Mouse (Mus musculus): ENCODE data around the gene Atp5c1.

The Atp5c1 gene

DNA sequence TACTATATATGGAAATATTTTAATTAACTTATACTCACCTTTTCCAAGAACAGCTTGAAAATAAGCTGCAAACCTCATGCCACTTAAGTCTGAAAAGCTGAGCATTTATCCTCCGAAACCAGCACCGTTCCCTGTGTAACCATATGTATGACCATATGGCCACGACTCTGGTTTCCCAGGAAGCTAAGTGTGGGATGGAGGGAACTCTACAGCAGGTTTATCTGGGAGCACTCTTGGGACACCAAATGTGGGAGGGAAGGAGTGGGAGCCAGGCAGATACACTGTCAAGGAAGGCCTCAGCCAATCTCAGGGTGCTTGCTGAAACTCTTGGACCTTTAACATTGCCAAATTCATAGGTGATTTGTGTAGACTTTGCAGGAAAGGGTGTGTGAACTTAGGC lies 29.4 kb downstream of the Atp5c1 start:
- no peak for DNase-seq (ENCODE audit: low spot score)

DNA sequence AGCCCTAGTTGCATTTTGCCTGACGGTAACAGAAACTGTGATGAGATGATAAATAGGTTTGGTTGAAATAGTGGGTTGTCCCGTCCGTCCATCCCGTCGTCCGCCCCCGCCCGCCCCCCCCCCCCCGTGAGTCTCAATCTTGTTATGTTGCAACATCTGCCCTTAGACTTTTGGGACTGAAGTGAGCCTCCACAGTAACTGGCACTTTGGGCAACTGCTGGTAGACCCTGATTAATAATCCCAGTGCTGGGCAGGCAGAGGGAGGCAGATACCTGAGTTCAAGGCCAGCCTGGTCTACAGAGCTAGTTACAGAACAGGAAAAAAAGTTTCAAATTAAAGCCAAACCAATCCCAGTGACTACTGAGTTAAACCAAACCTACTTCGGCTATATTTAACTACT lies 30.9 kb downstream of the Atp5c1 start:
- DNase-seq (ENCODE audit: low spot score): no peak

DNA sequence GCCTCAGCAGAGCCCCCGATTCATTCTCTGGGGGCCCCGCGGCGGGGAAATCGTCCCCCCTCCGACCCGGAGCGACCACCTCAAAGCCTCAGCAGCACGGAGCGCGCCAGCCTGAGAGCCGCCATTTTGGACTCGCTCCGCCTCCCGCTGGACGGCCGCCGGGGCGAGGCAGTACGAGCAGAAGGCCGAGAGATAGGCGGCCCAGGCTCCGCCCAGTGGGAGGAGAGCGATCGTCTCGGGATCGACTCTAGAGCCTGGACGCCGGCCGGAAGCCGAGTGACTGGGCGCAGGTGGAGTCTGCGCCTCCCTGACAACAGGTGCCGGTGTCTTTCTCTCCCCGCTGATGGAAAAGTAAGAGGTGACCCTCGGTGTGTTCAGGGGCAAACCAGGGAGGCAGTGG lies 31.8 kb downstream of the Atp5c1 start, which contains the start of gene Taf3:
Gene Taf3 (minus strand): TSS at position 136 of the 400 bp plus-strand sequence.
- DNase-seq (ENCODE audit: low spot score): peak; percentile 87

DNA sequence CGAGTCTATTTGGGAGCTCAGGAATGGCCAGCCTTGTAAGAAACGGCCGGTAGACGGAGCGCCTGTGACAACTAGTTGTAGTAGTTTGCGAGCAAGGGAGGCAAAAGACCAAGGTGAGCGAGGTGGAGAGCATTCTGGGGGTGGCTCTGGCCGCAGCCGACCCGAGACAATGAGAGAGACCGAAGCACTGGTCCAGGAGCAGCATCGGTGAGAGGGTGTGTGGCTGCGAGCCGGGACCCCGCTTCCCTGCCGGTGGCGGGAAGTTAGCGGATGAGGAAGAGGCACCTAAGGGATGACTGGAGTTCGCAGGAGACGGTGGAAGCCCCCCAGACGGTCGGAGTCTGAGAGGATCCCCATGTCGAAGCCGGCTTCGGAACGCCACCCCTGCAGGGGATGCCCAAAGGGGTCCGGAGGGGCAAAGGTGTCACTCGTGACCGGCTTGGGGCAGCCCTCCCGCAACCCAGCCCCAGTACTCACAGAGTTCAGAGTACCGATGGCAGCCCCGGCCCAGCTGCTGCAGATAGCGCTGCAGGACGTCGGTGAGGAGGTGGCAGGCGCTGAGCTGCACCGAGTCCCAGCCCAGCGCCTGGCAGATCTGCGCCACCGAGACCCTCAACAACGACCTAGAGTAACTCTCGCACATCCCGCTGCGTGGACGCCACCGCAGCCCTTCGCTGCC lies 32.4 kb downstream of the Atp5c1 start:
- peak; percentile 25 for DNase-seq (ENCODE audit: low spot score)

DNA sequence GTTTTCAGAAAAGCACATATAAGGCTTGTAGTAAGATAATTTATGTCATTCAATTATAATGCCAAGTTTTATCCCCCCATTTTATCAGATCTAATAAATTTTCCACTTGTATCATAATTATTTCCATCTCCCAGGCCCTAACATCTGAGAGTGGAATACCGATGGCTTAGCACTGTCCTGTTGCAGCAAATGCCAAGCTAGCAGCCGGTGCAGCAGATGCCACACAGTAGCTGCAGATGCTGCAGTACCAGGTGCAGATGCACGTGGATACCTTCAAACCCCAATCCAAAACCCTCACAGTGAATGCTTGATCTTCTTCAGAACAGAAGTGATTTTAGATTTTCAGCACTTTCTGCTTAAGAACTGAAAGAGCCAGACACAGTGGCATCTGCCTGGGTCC lies 45.3 kb downstream of the Atp5c1 start:
- DNase-seq (ENCODE audit: low spot score): no peak

DNA sequence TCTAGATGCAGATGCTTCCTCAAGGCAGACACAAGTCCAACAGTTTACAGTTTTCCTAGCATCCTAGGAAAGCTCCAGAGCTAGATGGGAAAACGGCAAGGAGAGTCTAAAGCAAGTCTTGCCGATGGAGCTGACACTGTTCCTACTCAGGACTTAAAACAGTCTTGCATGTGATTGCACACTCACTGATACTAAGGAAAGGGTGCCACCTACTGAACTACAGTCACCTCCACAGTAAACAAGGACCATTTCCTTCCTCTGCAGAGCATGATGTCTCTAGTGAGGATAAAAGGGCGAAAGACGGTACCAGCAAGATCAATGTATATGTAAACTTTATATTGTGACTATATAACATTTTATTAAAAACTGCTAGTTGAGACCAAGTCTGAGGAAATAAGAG lies 46.6 kb downstream of the Atp5c1 start:
- DNase-seq (ENCODE audit: low spot score): no peak

DNA sequence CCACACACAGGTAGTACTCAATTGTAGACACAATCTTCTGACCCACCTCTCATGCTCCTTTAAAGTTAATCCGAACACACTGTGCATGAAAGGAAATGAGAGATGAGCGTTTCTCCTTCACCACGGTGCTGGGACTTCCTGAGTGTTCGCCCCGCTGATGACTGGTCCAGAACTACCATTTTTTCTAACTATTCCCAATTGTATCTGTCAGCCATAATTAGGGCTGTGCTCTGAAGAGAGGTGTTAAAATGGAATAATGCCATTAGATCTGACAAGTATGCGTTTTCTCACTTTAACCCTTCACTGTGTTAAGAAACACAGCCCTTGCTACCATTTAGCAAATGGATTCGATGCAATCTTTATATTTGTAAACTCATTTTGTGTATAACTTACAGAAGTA lies 50.6 kb downstream of the Atp5c1 start:
- no peak for DNase-seq (ENCODE audit: low spot score)

DNA sequence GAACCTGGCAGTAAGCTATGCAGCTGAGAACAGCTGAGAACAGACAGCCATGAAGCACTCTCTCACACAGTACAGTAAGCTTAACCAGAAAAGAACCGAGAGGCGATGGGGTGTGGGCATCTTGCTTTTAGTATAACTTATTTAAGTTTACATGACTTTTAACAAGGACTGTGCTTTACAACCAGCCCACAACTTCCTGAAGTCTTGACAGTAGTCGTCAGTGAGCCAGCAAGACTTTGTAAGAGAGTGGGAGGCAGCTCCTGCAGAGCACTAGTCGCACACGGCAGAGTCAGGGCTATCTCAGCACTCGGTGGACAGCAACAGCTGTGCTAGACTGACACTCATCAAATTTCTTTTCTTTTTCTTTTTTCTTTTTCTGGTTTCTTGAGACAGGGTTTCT lies 56.0 kb downstream of the Atp5c1 start:
- DNase-seq (ENCODE audit: low spot score): no peak

DNA sequence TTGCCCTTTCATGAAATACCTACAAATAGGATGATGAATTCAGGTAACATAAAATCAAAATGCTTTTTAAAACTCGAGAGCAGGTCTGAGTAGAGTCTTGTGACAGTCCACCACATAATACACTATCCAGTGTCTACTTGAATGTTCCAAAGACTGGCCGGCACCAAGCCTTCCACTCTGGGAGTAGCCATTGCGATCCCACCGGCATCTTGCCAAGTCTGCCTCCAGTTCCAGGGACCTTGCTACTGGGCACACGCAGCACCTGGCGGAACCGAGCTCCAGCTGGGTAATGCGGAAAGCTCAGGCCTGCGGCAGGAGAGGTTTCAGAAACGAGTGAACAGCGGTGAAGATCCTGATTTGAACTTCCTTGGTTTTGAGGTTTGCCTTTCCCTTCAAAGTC lies 59.0 kb downstream of the Atp5c1 start:
- no peak for DNase-seq (ENCODE audit: low spot score)

DNA sequence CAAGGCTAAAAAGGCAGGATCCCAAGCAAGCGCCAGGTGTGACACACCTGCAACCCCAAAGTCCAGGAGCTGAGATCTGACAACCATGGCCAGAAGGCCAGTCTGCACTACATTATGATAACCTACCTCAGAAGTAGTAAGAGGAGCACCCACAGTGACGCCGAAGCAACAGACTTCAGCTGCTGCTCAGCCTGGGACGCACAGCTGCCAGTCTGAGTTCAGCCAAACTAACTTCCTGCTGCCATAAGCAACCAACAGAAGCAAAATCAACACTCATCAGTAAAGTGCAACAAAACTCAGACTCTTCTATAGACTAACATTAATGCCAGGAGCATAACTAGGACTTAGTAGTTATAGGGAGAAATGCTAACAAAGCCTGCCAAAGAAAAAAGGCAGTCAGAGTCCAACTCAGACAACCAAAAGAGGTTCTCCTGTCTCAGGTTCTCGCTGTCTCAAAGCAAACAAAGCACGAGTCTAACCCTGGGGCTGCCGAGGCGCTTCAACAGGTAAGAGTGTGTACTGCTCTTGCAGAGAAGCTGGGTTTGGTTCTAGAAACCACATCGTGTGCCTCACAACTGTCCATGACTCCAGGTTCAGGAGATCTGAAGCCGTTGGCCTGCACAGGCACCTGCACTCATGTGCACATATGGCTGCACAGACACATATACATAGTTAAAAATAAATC lies 65.2 kb downstream of the Atp5c1 start:
- no peak for DNase-seq (ENCODE audit: low spot score)

DNA sequence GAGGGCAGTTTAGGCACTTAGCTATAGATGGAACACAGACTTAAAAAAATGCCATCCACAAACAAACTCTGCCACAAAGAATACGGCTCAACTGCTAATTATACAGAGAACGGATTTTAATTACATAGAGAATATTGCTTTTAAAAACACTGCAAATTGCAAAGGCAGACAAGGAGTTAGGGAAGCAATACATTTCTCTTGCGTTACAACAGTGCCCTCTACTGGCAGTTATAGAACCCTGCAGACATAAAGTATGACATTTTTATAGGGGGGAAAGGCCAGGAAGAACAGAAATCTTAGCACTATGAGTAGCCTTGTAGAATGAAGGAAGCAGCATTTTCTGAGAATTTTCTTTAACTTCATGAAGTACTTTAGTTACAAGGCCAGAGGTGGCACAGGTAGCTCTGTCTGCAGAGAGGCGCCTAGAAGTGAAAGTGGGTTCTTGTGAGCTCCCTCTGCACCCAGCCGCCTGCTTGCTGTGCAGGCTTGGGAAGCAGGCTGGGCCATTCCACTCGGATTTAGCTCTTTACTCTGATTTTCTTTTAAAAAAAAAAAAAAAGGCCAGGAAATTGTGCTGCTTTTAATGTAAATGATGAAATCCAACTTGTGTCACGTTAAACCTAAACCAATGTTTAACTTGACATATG lies 69.9 kb downstream of the Atp5c1 start:
- DNase-seq (ENCODE audit: low spot score): no peak

DNA sequence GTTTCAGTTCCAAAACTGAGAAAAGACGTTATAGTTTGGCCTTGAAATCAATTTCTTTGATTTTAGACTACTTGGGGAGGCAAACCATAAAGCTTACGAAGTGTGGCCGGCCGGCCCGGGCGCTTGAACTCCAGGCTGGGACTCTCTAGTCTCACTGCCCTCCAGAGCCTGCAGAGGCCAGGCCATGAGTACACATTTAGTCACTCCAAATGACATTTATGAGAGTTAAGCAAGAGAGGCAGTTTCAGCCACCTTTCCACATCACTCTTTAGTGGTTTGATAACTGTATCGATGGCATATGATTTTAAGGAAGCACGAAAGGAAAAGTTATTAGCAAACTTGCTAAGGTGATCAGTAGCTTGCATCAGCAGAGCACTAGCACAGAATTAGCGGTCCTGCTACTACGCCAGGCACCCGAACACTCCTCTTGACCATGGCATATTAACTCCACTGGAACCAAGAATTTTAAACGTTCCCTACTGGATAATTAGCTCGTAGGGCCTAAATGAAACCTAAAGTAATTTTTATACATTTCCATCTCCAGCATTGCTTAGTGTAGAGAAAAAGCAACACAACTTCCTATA lies 70.5 kb downstream of the Atp5c1 start:
- no peak for DNase-seq (ENCODE audit: low spot score)

DNA sequence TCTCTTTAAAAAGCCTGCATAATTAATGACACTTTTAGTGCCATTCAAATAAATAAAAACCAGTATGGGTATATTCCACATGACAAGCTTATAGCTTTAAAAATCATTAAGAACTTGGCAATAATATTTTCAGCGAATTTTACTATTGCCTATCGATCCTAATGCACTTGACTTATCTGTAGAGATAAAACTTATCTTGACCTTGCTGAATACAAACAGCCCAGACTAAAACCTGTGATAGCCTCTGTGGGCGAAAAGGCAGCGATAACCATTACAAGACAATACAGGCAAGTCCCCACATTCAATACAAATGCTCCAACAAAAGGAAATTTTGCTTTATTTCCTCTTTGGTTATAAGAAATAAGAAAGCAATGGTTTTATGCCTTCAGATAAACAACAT lies 71.7 kb downstream of the Atp5c1 start:
- no peak for DNase-seq (ENCODE audit: low spot score)

Measured in spleen, adult 12 weeks (tissue).